Mouse (Mus musculus) left cerebral cortex, adult 2 months (tissue): ENCODE results near the gene Tns1. TPM values are rescaled to one million over a fixed set of nuclear protein-coding genes. Genes with fewer than 3 reads are reported as not detected.

Source experiments
- DNase-seq, 2 experiments: peaks; one replicate each; pipeline ENCODE4 v3.0.0; 2021 to 2022; ENCODE audit warnings: low spot score in 2 of 2, mixed read lengths in 1 of 2; ENCODE audit errors: extremely low spot score in 1 of 2
- H3K27ac ChIP-seq: fragments of 200-600 bp; 2 replicates; pipeline ENCODE4 v1.8.1; 2022
- H3K4me3 ChIP-seq: fragments of 200-600 bp; 2 replicates; pipeline ENCODE4 v1.8.1; 2022
- CTCF ChIP-seq: fragments of 200-600 bp; IDR thresholded peaks from 2 replicates; pipeline ENCODE4 v1.8.1; 2022; ENCODE audit warnings: antibody characterized with exemption, mild to moderate bottlenecking, moderate library complexity
- intact Hi-C: fragments of 180-260 bp; cut with DNase I; formaldehyde crosslinking; loops from one replicate; pipeline ENCODE4 v1.15.1; 2025
- total RNA-seq, 2 experiments: library from RNA; stranded (reverse); gene quantifications; 2 replicates each; pipeline ENCODE4 v1.2.3; 2021

Gene Tns1
- total RNA-seq, 2 experiments from 2014 or later, result 43.5 to 46.4 TPM

DNA sequence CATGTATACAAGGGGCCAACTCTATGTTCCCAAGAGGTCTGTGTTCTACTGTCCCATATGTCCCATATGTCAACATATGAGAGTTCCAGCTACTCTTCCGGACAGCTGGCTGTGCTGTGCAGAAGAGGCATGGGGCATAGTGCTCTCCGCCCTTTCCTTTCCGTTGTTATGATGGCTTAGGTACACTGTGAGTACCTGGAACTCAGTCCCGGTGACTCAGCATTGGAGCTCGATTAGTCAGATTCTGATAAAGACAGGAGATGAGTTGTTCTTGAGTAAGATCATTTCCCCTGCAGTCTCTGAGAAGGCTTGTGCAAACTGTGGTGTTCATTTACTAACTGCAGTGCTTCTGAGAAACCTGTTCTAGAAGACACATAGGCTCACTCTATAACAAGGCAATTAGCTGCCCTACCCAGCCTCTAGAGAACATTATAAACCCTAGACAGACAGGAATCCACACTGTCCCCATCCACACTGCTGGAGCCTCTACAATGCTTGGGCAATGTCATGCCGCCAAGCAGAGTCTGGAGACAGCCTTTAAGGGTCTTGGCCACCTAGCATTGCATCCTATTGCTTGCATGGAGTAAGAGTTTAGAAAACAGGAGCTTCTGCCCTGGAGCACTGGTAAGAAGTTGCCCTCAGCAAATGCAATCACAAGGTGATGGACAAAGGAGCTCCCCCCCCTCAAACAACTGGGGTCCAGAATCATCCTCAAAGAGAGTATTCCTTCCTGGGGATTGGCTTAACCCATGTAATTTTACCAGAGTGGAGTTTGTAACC, 25.0 kb upstream of the Tns1 start:
- no peak for TF ChIP-seq CTCF
- no peak overlapping the region for H3K4me3 ChIP-seq
- intact Hi-C loops, result no loop called here
- DNase-seq, result no peak
- H3K27ac ChIP-seq, result no peak overlapping the region

DNA sequence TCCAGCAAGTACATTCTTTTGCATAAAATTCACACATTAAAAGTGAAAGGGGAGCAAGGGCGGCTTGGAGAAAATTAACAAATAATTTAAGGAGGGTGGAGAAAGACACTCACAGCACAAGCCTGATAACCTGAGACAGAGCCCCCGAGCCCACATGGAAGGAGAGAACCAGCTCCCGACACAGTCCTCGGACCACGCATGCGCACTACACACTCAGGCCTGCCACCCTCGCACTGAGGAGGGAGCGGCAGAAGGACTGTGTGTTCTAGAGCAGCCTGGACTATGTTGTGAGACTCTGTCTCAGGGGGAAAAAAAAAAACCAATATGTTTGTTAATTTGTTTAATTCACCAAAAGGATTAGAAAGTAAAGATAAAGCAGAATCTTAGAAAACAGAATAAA, 17.5 kb upstream of the Tns1 start:
- DNase-seq, result no peak
- TF ChIP-seq CTCF, result no peak
- Histone ChIP-seq H3K4me3 (no peak overlapping the region), H3K27ac (no peak overlapping the region)
- intact Hi-C loops, result no loop called here

DNA sequence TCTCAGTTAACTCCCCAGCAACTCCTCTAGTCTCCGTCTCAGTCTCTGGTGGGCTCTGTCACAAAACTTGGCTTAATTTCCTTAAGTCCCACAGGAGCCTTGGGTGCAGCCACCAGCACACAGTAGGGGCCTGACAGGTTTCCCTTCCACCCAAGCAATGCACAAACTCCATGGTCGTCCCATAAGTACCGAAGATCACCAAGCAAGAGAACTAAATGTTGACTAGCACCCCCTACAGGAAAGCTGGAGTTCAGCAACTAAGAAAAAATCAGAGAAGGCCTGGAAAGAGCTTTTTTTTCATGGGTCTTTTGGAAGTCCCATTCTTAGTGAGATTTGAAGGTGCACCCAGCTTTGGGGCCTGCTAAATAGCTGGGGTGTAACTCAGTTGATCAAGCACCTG, 15.2 kb upstream of the Tns1 start:
- intact Hi-C loops, result no loop called here
- H3K4me3 ChIP-seq, result no peak overlapping the region
- no peak for DNase-seq
- TF ChIP-seq CTCF, result peak; percentile 63
- H3K27ac ChIP-seq, result no peak overlapping the region

DNA sequence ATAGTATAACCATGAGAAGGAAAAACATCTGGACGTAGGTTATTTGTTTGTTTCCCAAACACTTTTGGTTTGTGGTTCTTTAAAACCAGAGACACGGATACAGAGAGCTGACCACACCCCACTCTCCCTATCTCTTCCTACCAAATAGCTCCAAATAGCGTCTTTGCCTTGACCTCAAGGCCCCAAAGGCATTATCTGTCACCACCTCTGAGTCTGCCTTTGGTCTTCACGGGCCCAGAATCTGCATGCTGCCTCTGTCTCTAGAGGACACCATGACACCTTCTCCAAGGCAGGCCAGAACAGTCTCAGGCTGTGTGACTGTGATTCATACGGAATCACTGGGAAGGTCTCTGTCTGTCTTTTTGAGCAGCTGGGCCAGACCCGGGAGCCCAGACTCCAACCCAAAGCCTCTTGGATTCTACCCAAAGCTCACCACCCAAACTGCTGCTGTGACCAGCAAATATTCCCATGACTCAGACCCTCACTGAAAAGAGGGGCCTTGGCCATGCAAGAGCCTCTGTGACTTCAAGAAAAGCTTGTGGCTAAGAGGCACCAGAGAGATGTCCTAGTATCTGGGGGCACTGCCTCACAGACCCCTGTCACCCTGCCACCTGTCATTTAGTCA, 11.2 kb upstream of the Tns1 start:
- no peak overlapping the region for H3K27ac ChIP-seq
- intact Hi-C loops, result no loop called here
- no peak for TF ChIP-seq CTCF
- H3K4me3 ChIP-seq, result no peak overlapping the region
- no peak for DNase-seq

DNA sequence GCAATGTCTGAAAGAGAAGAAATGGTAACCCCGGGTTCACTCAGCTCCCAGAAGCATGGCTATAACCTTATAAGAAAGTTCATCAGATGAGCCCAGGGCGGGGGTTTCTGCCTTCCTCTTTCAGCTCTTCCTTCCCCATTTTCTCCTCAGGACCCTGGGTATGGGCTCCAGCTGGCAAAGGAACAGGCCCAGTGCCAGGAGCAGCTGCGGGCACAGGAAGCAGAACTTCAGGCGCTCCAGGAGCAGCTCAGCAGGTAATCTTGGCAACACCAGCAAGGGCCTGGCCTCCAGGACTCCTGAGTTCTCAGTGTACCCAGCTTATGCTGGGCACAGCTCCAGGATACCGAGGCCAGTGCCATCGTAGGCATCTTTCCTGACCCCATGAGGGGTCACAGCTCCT, 9.7 kb upstream of the Tns1 start:
- Histone ChIP-seq H3K4me3 (no peak overlapping the region), H3K27ac (no peak overlapping the region)
- no peak for DNase-seq
- no peak for TF ChIP-seq CTCF
- intact Hi-C loops, result no loop called here

DNA sequence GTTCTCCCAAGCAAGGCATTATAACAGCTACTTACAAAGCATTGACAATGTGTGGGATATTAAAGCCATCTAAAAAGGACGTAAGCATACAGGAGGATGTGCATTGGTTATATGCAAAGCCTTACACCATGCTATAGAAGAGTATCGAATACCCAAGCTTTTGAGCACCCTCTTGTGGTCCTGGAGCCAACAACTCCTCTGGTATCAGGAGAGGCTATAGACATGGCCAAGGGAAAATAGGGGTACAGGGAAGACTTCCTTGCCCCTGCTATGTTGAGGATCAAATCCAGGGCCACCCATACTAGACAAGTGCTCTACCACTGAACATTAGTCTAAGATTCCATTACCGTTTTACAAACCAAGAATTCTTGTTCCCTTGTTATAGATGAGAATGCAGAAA, 7.8 kb upstream of the Tns1 start:
- no peak overlapping the region for H3K27ac ChIP-seq
- intact Hi-C loops, result no loop called here
- H3K4me3 ChIP-seq, result no peak overlapping the region
- DNase-seq, result no peak
- TF ChIP-seq CTCF, result peak; percentile 37

DNA sequence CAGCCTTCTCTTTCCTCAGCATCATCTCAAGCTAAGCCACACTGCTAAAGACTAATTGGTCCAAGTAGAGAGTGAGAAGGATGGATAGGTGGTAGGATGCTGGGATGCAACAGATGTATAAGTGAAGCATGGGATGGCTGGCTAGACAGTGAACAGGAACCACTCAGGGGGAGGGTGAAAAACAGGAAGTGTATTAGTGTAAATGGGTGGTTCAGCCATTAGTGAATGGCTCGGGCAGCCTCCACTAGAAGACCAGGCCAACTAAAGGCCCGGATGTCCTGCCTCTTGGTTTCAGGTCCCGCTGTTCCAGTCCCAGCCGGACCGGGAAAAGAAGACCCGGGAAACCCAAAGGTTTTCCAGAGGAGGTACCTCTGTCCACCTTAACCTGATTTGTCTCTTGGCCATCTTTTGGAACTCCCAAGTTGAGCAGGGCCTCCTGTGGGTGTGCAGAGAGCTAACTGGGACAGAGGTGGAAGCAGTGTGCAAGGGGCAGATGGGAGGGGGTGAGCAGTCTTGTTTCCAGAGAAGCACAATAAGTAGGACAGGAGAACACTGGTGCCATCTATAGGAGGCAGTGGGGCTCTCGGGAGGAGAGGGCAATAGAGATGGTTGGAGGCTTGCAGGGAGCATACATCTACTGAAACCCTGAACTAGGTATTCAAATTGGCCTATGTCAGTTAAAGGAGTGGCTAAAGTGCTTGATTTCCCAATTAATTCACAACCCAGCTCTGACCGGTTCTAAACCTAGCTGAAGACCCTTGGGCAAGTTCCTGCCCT, 6.8 kb upstream of the Tns1 start:
- TF ChIP-seq CTCF, result no peak
- Histone ChIP-seq H3K27ac (no peak overlapping the region), H3K4me3 (no peak overlapping the region)
- DNase-seq, result no peak
- intact Hi-C loops, result no loop called here

DNA sequence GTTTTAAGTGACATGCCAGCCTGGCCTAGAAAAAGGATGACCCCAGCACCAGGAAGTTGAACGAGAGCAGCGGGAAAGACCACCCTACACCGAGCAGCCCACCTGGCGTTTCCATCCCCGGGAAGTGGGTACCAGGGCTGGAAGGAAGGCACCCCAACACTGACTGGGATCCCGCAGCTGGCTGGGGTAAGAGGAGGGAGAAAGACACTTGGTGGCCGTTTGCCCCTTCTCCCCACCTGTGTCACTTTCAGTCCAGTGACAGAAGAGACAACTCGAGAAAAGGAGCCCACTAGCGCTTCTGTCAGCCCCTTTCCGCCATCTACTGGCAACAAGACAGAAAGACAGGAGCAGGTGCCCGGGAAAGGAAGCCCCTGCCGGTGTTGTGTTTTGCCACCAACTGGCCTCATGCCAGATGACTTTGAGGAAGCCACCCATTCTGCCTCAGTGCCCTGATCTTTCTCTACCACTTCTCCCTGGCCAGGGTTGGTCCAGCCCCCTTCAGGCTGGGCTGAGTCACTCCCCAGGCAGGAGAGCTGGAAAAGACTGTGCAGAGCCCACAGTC, 823 bp upstream of the Tns1 start, which contains the start of gene Rufy4:
Rufy4 (plus strand) TSS at position 551 of the 562 bp plus-strand sequence.
- peak; percentile 60 to 67 for DNase-seq
- Histone ChIP-seq H3K27ac (no peak within 1 kb of the TSS), H3K4me3 (peak within 1 kb of the TSS; percentile 38)
- intact Hi-C loops, result loop anchor here (1.0 to 2.0 kb wide), 2 partner anchors 42 to 224 kb away; no protein-coding TSS in a partner anchor
- TF ChIP-seq CTCF, result peak; percentile 86

DNA sequence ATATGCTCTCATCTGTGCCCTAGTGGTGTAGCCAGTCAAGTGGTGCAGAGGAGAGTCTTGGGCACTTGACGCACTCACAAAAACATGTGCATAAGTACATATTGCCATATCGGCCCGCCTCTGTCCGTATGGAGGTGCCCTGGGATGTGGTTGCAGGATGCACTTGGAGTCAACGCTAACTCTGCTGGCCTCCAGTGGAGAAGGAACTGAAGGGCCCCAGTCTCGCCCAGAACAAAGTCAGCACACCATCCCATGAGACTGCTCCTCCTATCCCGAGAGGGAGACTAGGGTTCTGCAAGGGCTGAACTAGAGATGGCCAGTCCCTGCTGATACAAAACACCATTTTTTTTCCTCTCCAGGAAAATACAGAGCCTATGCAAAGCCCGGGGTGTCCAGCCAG, 1.0 kb downstream of the Tns1 start:
- H3K27ac ChIP-seq, result no peak overlapping the region
- intact Hi-C loops, result loop anchor here (2.0 kb wide), 1 partner anchor 126 kb away; no protein-coding TSS in a partner anchor
- DNase-seq, result no peak
- H3K4me3 ChIP-seq, result no peak overlapping the region
- TF ChIP-seq CTCF, result no peak

DNA sequence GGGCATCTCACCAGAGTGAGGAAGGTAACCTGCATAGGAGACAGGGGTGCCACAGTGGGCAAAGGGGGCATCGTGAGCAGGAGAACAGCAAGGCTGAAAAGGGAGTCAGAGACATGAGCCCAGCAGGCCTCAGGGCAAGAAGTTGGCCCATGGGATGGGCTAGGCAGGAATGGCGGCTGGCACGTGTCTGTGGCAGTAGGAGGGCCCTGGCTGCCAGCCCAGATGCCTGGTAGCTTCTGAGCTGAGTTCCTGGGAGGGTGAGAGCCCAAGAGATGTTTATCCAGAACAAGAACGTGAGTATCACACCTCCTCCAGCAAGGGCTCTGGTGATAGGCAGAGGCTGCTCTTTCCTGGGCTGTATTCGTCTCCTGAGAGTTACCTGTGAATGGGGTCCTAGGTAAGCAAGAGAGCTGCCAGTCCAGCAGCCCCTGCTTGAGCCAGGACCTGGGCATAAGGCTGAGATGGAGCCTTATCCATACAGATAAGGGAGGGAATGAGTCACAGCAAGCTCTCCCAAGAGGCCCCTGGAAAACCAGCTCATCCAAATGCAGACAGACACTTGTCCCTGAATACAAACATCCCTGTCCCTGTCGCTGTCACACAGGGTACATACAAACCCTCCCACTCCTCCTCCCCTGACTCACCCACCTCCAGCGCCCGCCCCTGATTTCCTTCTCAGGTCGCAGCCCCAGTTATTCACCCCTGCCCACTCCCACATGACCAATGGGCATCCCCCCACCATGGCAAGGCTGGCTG, 2.2 kb downstream of the Tns1 start:
- no peak overlapping the region for H3K4me3 ChIP-seq
- intact Hi-C loops, result loop anchor here (2.0 kb wide), 1 partner anchor 125 kb away; no protein-coding TSS in a partner anchor
- peak; percentile 44 to 55 for DNase-seq
- TF ChIP-seq CTCF, result no peak
- H3K27ac ChIP-seq, result no peak overlapping the region

DNA sequence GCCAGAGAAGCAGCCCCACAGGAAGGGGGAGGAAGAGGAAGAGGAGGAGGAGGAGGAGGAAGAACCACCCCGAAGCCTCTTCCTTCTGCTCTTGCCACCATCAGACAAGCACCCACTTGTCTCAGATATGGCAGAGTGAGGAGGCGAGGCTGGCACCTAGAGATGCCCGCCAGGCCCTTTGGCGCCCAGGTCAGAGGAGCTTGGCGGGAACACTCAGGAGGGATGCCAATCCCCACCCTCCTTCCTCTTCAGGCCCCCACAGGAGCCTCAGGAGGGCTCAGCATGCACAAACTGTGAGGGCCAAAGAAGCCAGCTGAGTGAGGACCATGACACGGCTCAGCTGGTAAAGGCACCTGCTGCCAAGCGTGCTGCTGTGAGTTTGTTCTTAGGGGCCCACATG, 3.1 kb downstream of the Tns1 start:
- Histone ChIP-seq H3K27ac (no peak overlapping the region), H3K4me3 (no peak overlapping the region)
- no peak for TF ChIP-seq CTCF
- intact Hi-C loops, result no loop called here
- no peak for DNase-seq
